Mouse (Mus musculus) layer of hippocampus, adult 6 months (tissue): Measurements from ENCODE around the gene Myo3a. TPM values are rescaled to one million over a fixed set of nuclear protein-coding genes. Genes with fewer than 3 reads are reported as not detected.

Experiments
- long read RNA-seq, 2 experiments: library from polyadenylated mRNA; unstranded; transcript quantifications; one replicate each; pipeline ENCODE4 v2.0.0; 2019 to 2020
- microRNA-seq: library from miRNA; unstranded; fragments of <30 nt; microRNA quantifications from one replicate; pipeline ENCODE4 v1.2.0, GENCODE M21; 2020
- polyA plus RNA-seq: library from polyadenylated mRNA; unstranded; fragments of <200 nt; fragmentation: Nextera tagmentation; gene quantifications from 2 replicates; pipeline ENCODE4 v1.2.3, GENCODE M21; 2021

Myo3a gene
- polyA plus RNA-seq, result not detected in 2 replicates
- long read RNA-seq, experiment 1, result 0 reads
- long read RNA-seq, experiment 2, partial matches to known transcripts, result 1 of 1 reads
- long read RNA-seq, experiment 2, other reads (novel, unspliced or antisense), result 0 of 1 reads

DNA sequence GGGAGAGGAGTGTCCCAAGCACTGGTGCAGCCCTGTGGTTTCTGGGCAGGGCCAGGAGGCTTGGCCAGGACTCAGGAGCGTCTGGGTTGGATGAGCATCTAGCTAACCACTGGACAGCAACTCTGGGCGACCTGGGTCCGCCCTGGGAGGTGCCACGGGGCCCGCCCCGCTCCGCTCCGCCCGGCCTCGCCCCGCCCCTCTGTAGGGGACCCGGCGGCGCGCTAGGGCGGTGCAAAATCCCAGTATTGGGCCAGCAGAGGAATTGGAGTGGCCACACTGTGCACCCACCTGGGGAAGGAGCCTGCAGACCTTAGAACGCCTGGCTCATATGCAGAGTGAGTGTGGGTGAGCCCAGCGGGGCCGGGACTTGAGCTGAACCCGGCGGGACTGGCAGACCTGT is at the start of gene Myo3a:
Gene Myo3a, plus strand, starts transcription at position 196 of the 400 bp plus-strand sequence.

GRCm38 (mm10) chr2:22621828-22622731 is 394.8 kb downstream of the Myo3a start, which contains the start of gene Gad2:
Gene Gad2 (plus strand): TSS chr2:22622205.

Small RNA genes lying within 50 kb of the gene (microRNA-seq; reads per million reads assigned to microRNA genes)
- gene Gm23636 (not detected), gene Mir3967 (not detected)
